9 mouse cellular contexts compared by ENCODE assay signal in the genomic region with DNA sequence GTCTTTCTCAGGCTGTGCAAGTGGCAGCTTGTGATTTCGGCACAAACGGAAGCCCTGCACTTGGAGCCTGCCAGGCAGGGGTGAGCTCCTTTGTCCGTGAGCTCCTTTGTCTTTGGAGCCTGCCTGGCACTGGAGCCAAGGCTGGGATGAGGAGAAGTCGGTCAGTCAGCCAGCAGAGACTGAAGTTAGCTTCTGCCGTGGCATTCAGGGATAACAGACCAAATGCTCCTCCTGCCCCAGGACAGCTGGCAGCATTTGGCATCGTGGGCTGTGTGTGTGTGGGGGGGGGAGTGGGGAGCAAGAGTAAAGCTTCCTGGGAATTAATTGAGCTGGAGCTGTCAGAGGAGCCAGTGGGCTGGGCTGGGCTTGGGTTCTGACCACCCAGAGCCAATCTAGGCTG.
DNase-seq lines count a peak whose midpoint lies in the region; ATAC-seq lines count a peak whose summit lies in the region.
"Had no signal": no experiment of that assay in that cellular context is flagged by ENCODE, and none has a peak within 500 bp of the region (broad histone marks: within the 10 kb centered on the region; RNA-seq: fewer than 3 reads in every experiment).

No protein-coding gene starts in this region.

- 11% methylated on average over 6 of the region's 6 CpGs for WGBS in kidney, embryonic 15.5 days
- WGBS in forebrain, embryonic 15.5 days, result 0% methylated on average over 6 of the region's 6 CpGs
- under 1% methylated on average over 6 of the region's 6 CpGs for WGBS in midbrain, embryonic 13.5 days

- H3K4me3 ChIP-seq in kidney, embryonic 15.5 days (replicated peaks), result no peak overlapping the region
- H3K4me3 ChIP-seq in forebrain, embryonic 15.5 days, result no peak overlapping the region
- no peak overlapping the region for H3K4me3 ChIP-seq in midbrain, embryonic 13.5 days (replicated peaks)

- no peaks in the 10 kb centered on the region for H3K36me3 ChIP-seq in kidney, embryonic 15.5 days
- H3K36me3 ChIP-seq in forebrain, embryonic 15.5 days, result no peaks in the 10 kb centered on the region
- no peaks in the 10 kb centered on the region for H3K36me3 ChIP-seq in midbrain, embryonic 13.5 days

- no peak overlapping the region for H3K27ac ChIP-seq in kidney, embryonic 15.5 days
- peak overlapping the region; percentile 99 for H3K27ac ChIP-seq in forebrain, embryonic 15.5 days (replicated peaks)
- peak overlapping the region; percentile 97 for H3K27ac ChIP-seq in midbrain, embryonic 13.5 days

- H3K4me2 ChIP-seq in kidney, embryonic 15.5 days, result no peak overlapping the region
- H3K4me2 ChIP-seq in forebrain, embryonic 15.5 days (replicated peaks), result peak overlapping the region; percentile 20; the same call in 1 of the 2 replicates
- peak overlapping the region; percentile 26 for H3K4me2 ChIP-seq in midbrain, embryonic 13.5 days (replicated peaks)

- H3K27me3 ChIP-seq in kidney, embryonic 15.5 days, result peaks cover 83% of the 10 kb centered on the region
- H3K27me3 ChIP-seq in forebrain, embryonic 15.5 days, result peaks cover 5% of the 10 kb centered on the region; the same call in 1 of the 2 replicates
- peaks cover 16% of the 10 kb centered on the region for H3K27me3 ChIP-seq in midbrain, embryonic 13.5 days

- H3K4me1 ChIP-seq in kidney, embryonic 15.5 days, result peaks cover 51% of the 10 kb centered on the region
- peaks cover 62% of the 10 kb centered on the region for H3K4me1 ChIP-seq in forebrain, embryonic 15.5 days
- peaks cover 79% of the 10 kb centered on the region for H3K4me1 ChIP-seq in midbrain, embryonic 13.5 days (replicated peaks)

- DNase-seq in kidney, postnatal 14 days, result peak; percentile 27
- peak; percentile 60 for DNase-seq in cerebellum, adult 11-12 months
- no peak for DNase-seq in urinary bladder, postnatal 36 days (ENCODE audit: low spot score in 2 of 2)

- ATAC-seq in kidney, embryonic 15.5 days (replicated peaks; ENCODE audit: low FRiP score), result no peak
- ATAC-seq in forebrain, embryonic 15.5 days (replicated peaks), result peak; percentile 60
- ATAC-seq in midbrain, embryonic 13.5 days, result peak; percentile 13; the same call in 1 of the 2 replicates
- ATAC-seq in CD4-positive, CD25-positive, alpha-beta regulatory T cell, adult 4 months, result no peak
- no peak for ATAC-seq in granulocyte monocyte progenitor cell, adult 5-6 weeks (replicated peaks; ENCODE audit: poor library complexity, severe bottlenecking)
- ATAC-seq: activated CD4-positive, CD25-positive, alpha-beta regulatory T cell, adult 4 months had no signal

- H3K9ac ChIP-seq in kidney, embryonic 15.5 days, result no peak overlapping the region
- peak overlapping the region; percentile 23 for H3K9ac ChIP-seq in forebrain, embryonic 15.5 days (replicated peaks)
- H3K9ac ChIP-seq in midbrain, embryonic 13.5 days (replicated peaks), result peak overlapping the region; percentile 53

- 0 out of 2 replicates have a peak, but pooled peaks cover 4% of the 10 kb centered on the region for H3K9me3 ChIP-seq in kidney, embryonic 15.5 days (replicated peaks)
- H3K9me3 ChIP-seq in forebrain, embryonic 15.5 days, result no peaks in the 10 kb centered on the region
- H3K9me3 ChIP-seq in midbrain, embryonic 13.5 days, result no peaks in the 10 kb centered on the region

Comparison
In these comparisons a context has a peak if more than half of its experiments do, and no peak if none do; other contexts are left out.
1. DNase-seq: peak in kidney, postnatal 14 days (single experiment) and cerebellum, adult 11-12 months (single experiment); none in urinary bladder, postnatal 36 days (0 of 2).
2. ATAC-seq: peak in forebrain, embryonic 15.5 days (single experiment) and midbrain, embryonic 13.5 days (single experiment); none in kidney, embryonic 15.5 days (single experiment), CD4-positive, CD25-positive, alpha-beta regulatory T cell, adult 4 months (single experiment) and granulocyte monocyte progenitor cell, adult 5-6 weeks (single experiment).